Mouse (Mus musculus) yolk sac, embryonic 10.5 days (tissue): ENCODE data around the gene Celsr1.

Source experiments
- DNase-seq: peaks from one replicate; pipeline ENCODE4 v3.0.0-alpha.2; 2017; ENCODE audit warnings: low spot score

Celsr1 gene

GRCm38 (mm10) chr15:86033191-86033841, at the start of gene Celsr1:
Celsr1 (minus strand) TSS chr15:86033777.
- DNase-seq = no peak

- no peak for DNase-seq
Measured at GRCm38 (mm10) chr15:86083261-86083741, 49.7 kb upstream of the Celsr1 start.

- DNase-seq = no peak
Measured at GRCm38 (mm10) chr15:86082551-86082961, 49.0 kb upstream of the Celsr1 start.

- DNase-seq = no peak
Measured at GRCm38 (mm10) chr15:86081654-86082053, 48.1 kb upstream of the Celsr1 start.

- no peak for DNase-seq
Measured at GRCm38 (mm10) chr15:86080408-86080807, 46.8 kb upstream of the Celsr1 start.

- DNase-seq = no peak
Measured at GRCm38 (mm10) chr15:86079876-86080275, 46.3 kb upstream of the Celsr1 start.

GRCm38 (mm10) chr15:86079467-86079866, 45.9 kb upstream of the Celsr1 start:
- DNase-seq = no peak

GRCm38 (mm10) chr15:86078481-86079216, 45.1 kb upstream of the Celsr1 start:
- no peak for DNase-seq

GRCm38 (mm10) chr15:86077934-86078333, 44.4 kb upstream of the Celsr1 start:
- no peak for DNase-seq

GRCm38 (mm10) chr15:86076378-86076777, 42.8 kb upstream of the Celsr1 start:
- no peak for DNase-seq

GRCm38 (mm10) chr15:86076048-86076315, 42.4 kb upstream of the Celsr1 start:
- no peak for DNase-seq

GRCm38 (mm10) chr15:86075305-86076047, 41.9 kb upstream of the Celsr1 start:
- no peak for DNase-seq

- no peak for DNase-seq
Measured at GRCm38 (mm10) chr15:86074171-86074937, 40.8 kb upstream of the Celsr1 start.

GRCm38 (mm10) chr15:86071166-86071565, 37.6 kb upstream of the Celsr1 start:
- no peak for DNase-seq

GRCm38 (mm10) chr15:86070368-86070767, 36.8 kb upstream of the Celsr1 start:
- DNase-seq = no peak

- DNase-seq = no peak
Measured at GRCm38 (mm10) chr15:86069011-86069791, 35.6 kb upstream of the Celsr1 start.

GRCm38 (mm10) chr15:86067941-86068495, 34.4 kb upstream of the Celsr1 start:
- no peak for DNase-seq

- no peak for DNase-seq
Measured at GRCm38 (mm10) chr15:86067581-86067910, 34.0 kb upstream of the Celsr1 start.

GRCm38 (mm10) chr15:86066836-86067580, 33.4 kb upstream of the Celsr1 start:
- no peak for DNase-seq

- DNase-seq = no peak
Measured at GRCm38 (mm10) chr15:86065367-86065766, 31.8 kb upstream of the Celsr1 start.

GRCm38 (mm10) chr15:86064850-86065229, 31.3 kb upstream of the Celsr1 start:
- no peak for DNase-seq
